Mouse (Mus musculus) hindbrain, embryonic 16.5 days (tissue): ENCODE measurements around the gene C3ar1. TPM values are rescaled to one million over a fixed set of nuclear protein-coding genes. Genes with fewer than 3 reads are reported as not detected.

Experiments used
- ATAC-seq: fragments of 200-750 bp; cut with Nextera tagmentation; 2 replicates; pipeline ENCODE4 v1.8.0; 2017; ENCODE audit warnings: moderate TSS enrichment, moderate library complexity
- H3K27ac ChIP-seq: fragments of 300-500 bp; sonication (generic); 2 replicates; pipeline ENCODE4 v1.5.1; 2014; ENCODE audit warnings: low read depth, mild to moderate bottlenecking, control low read depth, low read length, moderate library complexity
- H3K27me3 ChIP-seq: fragments of 300-500 bp; sonication (generic); replicated peaks from 2 replicates; pipeline ENCODE4 v1.6.1; 2014; ENCODE audit warnings: low read length; ENCODE audit not compliant: control insufficient read depth, insufficient read depth
- H3K36me3 ChIP-seq: fragments of 300-500 bp; sonication (generic); 2 replicates; pipeline ENCODE4 v1.6.1; 2014; ENCODE audit warnings: mild to moderate bottlenecking, low read length, moderate library complexity, mixed read lengths; ENCODE audit not compliant: control insufficient read depth, insufficient read depth
- H3K4me1 ChIP-seq: fragments of 300-500 bp; sonication (generic); 2 replicates; pipeline ENCODE4 v1.6.1; 2014; ENCODE audit warnings: low read depth, low read length; ENCODE audit not compliant: control insufficient read depth, insufficient read depth
- H3K4me2 ChIP-seq: fragments of 300-500 bp; sonication (generic); 2 replicates; pipeline ENCODE4 v1.6.1; 2014; ENCODE audit warnings: mild to moderate bottlenecking, low read length, control low read depth, moderate library complexity
- H3K4me3 ChIP-seq: fragments of 300-500 bp; sonication (generic); 2 replicates; pipeline ENCODE4 v1.5.1; 2014; ENCODE audit warnings: mild to moderate bottlenecking, low read length, control low read depth, moderate library complexity
- H3K9ac ChIP-seq: fragments of 300-500 bp; sonication (generic); 2 replicates; pipeline ENCODE4 v1.6.1; 2014; ENCODE audit warnings: low read depth, mild to moderate bottlenecking, control low read depth, low read length, moderate library complexity
- H3K9me3 ChIP-seq: fragments of 300-500 bp; sonication (generic); 2 replicates; pipeline ENCODE4 v1.6.1; 2014; ENCODE audit warnings: mild to moderate bottlenecking, low read length, moderate library complexity; ENCODE audit not compliant: control insufficient read depth
- WGBS: fragments of 180-500 bp; shearing (Covaris S2); extraction: QIAGEN DNeasy Blood & Tissue Kit; methylation state at CpG from one replicate; pipeline ENCODE4 v1.1.7; 2014; 5-methylcytosine and 5-hydroxymethylcytosine counted together
- polyA plus RNA-seq: library from polyadenylated mRNA; unstranded; fragments of >200 nt; fragmentation: Nextera tagmentation; extraction: Ambion mirVana; gene quantifications from 2 replicates; pipeline ENCODE4 v1.2.1, GENCODE M21; 2015

The C3ar1 gene
- polyA plus RNA-seq, 1 experiment from 2014 or later: 1.2 TPM

GRCm38 (mm10) chr6:122873871-122874719 lies 18.1 kb upstream of the C3ar1 start, which contains the start of gene Necap1:
Gene Necap1 (plus strand): TSS chr6:122874474.
- peak within 1 kb of the TSS; percentile 66 for H3K4me3 ChIP-seq
- H3K4me1 ChIP-seq: peaks cover 14% of the 10 kb centered on the region
- WGBS: 6% methylated on average over 43 of the region's 43 CpGs
- H3K27me3 ChIP-seq: 0 out of 2 replicates have a peak, but pooled peaks cover 2% of the 10 kb centered on the region
- peaks cover 4% of the 10 kb centered on the region; the same call in 1 of the 2 replicates for H3K36me3 ChIP-seq
- H3K27ac ChIP-seq: peak within 1 kb of the TSS; percentile 90
- no peaks in the 10 kb centered on the region for H3K9me3 ChIP-seq
- ATAC-seq: peak; percentile 98
- peak within 1 kb of the TSS; percentile 65 for H3K4me2 ChIP-seq
- H3K9ac ChIP-seq: peak within 1 kb of the TSS; percentile 82

- Histone ChIP-seq H3K9ac (no peak overlapping the region), H3K27me3 (0 out of 2 replicates have a peak, but pooled peaks cover 2% of the 10 kb centered on the region), H3K9me3 (no peaks in the 10 kb centered on the region), H3K36me3 (peaks cover 4% of the 10 kb centered on the region; the same call in 1 of the 2 replicates), H3K4me2 (no peak overlapping the region), H3K4me1 (peaks cover 12% of the 10 kb centered on the region), H3K4me3 (no peak overlapping the region), H3K27ac (no peak overlapping the region)
- no peak for ATAC-seq
- WGBS: 98% methylated on average over 5 of the region's 5 CpGs
These were observed 16.8 kb upstream of the C3ar1 start for GRCm38 (mm10) chr6:122872800-122873199.

GRCm38 (mm10) chr6:122869846-122870245 lies 13.9 kb upstream of the C3ar1 start:
- no peak overlapping the region for H3K27ac ChIP-seq
- no peak for ATAC-seq
- H3K27me3 ChIP-seq: 0 out of 2 replicates have a peak, but pooled peaks cover 2% of the 10 kb centered on the region
- H3K36me3 ChIP-seq: no peaks in the 10 kb centered on the region
- 87% methylated on average over 11 of the region's 11 CpGs for WGBS
- no peaks in the 10 kb centered on the region for H3K9me3 ChIP-seq
- H3K4me2 ChIP-seq: no peak overlapping the region
- H3K9ac ChIP-seq: no peak overlapping the region
- H3K4me3 ChIP-seq: no peak overlapping the region
- H3K4me1 ChIP-seq: no peaks in the 10 kb centered on the region

- Histone ChIP-seq H3K4me3 (no peak overlapping the region), H3K4me1 (no peaks in the 10 kb centered on the region), H3K4me2 (no peak overlapping the region), H3K9me3 (no peaks in the 10 kb centered on the region), H3K27me3 (0 out of 2 replicates have a peak, but pooled peaks cover 2% of the 10 kb centered on the region), H3K9ac (no peak overlapping the region), H3K36me3 (no peaks in the 10 kb centered on the region), H3K27ac (no peak overlapping the region)
- ATAC-seq: 0 out of 2 replicates have a peak, but pooled peaks have one; percentile 56
- WGBS: 64% methylated on average over 4 of the region's 4 CpGs
These were observed 12.0 kb upstream of the C3ar1 start for GRCm38 (mm10) chr6:122867914-122868313.

GRCm38 (mm10) chr6:122862871-122863270 lies 6.9 kb upstream of the C3ar1 start:
- Histone ChIP-seq H3K4me3 (no peak overlapping the region), H3K27ac (no peak overlapping the region), H3K4me2 (no peak overlapping the region), H3K9me3 (peaks cover 6% of the 10 kb centered on the region), H3K27me3 (no peaks in the 10 kb centered on the region), H3K4me1 (no peaks in the 10 kb centered on the region), H3K9ac (no peak overlapping the region), H3K36me3 (no peaks in the 10 kb centered on the region)
- 85% methylated on average over 1 of the region's 1 CpGs for WGBS
- ATAC-seq: no peak

GRCm38 (mm10) chr6:122862434-122862833 lies 6.5 kb upstream of the C3ar1 start:
- Histone ChIP-seq H3K9ac (no peak overlapping the region), H3K36me3 (no peaks in the 10 kb centered on the region), H3K27me3 (no peaks in the 10 kb centered on the region), H3K4me3 (no peak overlapping the region), H3K4me2 (no peak overlapping the region), H3K9me3 (peaks cover 6% of the 10 kb centered on the region), H3K4me1 (no peaks in the 10 kb centered on the region), H3K27ac (no peak overlapping the region)
- 80% methylated on average over 6 of the region's 6 CpGs for WGBS
- ATAC-seq: no peak

GRCm38 (mm10) chr6:122854552-122854951 lies 1.4 kb downstream of the C3ar1 start:
- no peaks in the 10 kb centered on the region for H3K27me3 ChIP-seq
- no peaks in the 10 kb centered on the region for H3K4me1 ChIP-seq
- no peaks in the 10 kb centered on the region for H3K36me3 ChIP-seq
- 81% methylated on average over 12 of the region's 12 CpGs for WGBS
- no peaks in the 10 kb centered on the region for H3K9me3 ChIP-seq
- no peak overlapping the region for H3K4me3 ChIP-seq
- H3K4me2 ChIP-seq: no peak overlapping the region
- ATAC-seq: no peak
- H3K27ac ChIP-seq: no peak overlapping the region
- no peak overlapping the region for H3K9ac ChIP-seq

- no peak overlapping the region for H3K27ac ChIP-seq
- no peak overlapping the region for H3K4me2 ChIP-seq
- H3K9ac ChIP-seq: no peak overlapping the region
- H3K4me1 ChIP-seq: no peaks in the 10 kb centered on the region
- no peak for ATAC-seq
- 87% methylated on average over 2 of the region's 2 CpGs for WGBS
- no peak overlapping the region for H3K4me3 ChIP-seq
- H3K9me3 ChIP-seq: no peaks in the 10 kb centered on the region
- no peaks in the 10 kb centered on the region for H3K36me3 ChIP-seq
- no peaks in the 10 kb centered on the region for H3K27me3 ChIP-seq
These were observed 3.3 kb downstream of the C3ar1 start for GRCm38 (mm10) chr6:122852696-122853095.

- 67% methylated on average over 6 of the region's 6 CpGs for WGBS
- H3K36me3 ChIP-seq: peaks cover 44% of the 10 kb centered on the region
These were observed 12.2 kb downstream of the C3ar1 start for GRCm38 (mm10) chr6:122843759-122844158.

More at GRCm38 (mm10) chr6:122843759-122844158, 12.2 kb downstream of the C3ar1 start:
- no peak overlapping the region for H3K4me2 ChIP-seq
- H3K27me3 ChIP-seq: no peaks in the 10 kb centered on the region
- no peak for ATAC-seq
- H3K9ac ChIP-seq: no peak overlapping the region
- H3K9me3 ChIP-seq: no peaks in the 10 kb centered on the region
- H3K27ac ChIP-seq: no peak overlapping the region
- no peaks in the 10 kb centered on the region for H3K4me1 ChIP-seq
- H3K4me3 ChIP-seq: no peak overlapping the region
